Mouse (Mus musculus): ENCODE results near the gene Ripor3.

- TF ChIP-seq CTCF (IDR thresholded peaks at IDR 0.05; ENCODE audit: control insufficient read depth, insufficient read depth, low read length) (no peak), POLR2A (IDR thresholded peaks at IDR 0.05; ENCODE audit: borderline replicate concordance, control insufficient read depth, low read depth, low read length) (no peak)
Observed at GRCm38 (mm10) chr2:168056666-168056933, 46.2 kb upstream of the Ripor3 start.
